Mouse (Mus musculus) heart, postnatal 25 days (tissue): ENCODE measurements at regions not wholly inside any gene's neighbourhood (a gene's known extent, or its start where the extent isn't known, plus 50 kb on each side); places are given as distances from the start of the nearest gene placed in this dataset.

Experiments
- DNase-seq: peaks from one replicate; pipeline ENCODE4 v3.0.0; 2022; ENCODE audit warnings: low spot score
- intact Hi-C: fragments of 180-260 bp; cut with DNase I; formaldehyde crosslinking; loops from one replicate; pipeline ENCODE4 v1.15.1; 2025

DNA sequence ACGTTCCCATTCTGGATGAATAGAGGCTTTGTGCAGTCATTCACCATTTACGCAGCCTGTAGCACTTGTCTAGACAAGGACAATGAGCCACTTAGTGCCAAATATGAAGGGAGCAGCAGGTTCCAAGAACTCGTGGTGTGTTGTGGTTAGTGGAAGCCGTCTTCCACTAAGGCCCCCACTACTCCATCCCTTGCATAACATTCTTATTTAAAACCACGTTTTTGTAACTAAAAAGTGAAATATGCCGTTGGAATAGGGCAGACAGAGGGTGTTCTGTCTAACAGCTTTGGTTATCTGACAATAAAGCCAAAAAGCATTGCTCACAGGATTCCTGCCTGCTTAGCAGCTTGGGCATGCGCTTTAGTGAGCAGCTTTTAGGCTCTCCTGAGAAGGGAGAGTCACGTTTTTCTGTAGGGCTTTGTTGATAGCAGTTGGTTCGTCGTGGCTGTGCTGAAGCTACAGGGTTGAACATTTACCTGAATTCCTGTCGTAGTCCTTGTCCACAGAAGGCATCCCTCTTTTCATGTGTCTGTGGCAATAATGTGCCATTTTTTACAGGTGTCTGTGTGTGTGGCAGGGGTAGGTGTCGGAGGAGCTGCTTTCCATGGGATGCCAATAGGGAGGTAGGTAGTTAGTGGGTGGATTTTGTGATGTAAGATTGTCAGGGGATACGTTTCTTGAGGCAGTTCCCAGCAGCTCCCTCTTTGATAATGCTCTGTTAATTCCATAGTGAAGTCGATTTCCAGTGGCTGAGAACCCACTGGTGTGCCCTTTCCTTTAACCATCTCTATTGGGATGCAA is 221.9 kb downstream of the 1700064H15Rik start:
- no peak for DNase-seq
- intact Hi-C loops = no loop called here

DNA sequence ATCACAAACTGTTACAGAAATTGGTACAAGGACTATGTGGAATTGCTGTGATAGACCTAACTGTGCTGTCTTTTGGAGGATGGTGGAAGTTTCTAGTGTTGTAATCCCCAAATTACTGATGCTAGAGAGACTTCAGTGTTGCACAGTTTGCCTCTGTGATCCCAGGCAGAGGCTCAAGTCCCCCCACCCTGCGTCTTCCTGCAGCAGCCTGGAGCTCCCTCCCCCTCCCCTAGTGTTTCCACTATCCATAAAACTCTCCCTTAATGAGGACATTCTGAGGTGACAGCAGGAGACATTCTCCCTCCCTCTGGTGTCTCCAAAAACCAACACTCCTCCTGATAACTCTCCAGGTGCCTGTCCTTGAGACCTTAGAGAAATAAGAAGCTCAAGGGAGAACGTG is 242.8 kb downstream of the 1700064H15Rik start:
- intact Hi-C loops = no loop called here
- no peak for DNase-seq

DNA sequence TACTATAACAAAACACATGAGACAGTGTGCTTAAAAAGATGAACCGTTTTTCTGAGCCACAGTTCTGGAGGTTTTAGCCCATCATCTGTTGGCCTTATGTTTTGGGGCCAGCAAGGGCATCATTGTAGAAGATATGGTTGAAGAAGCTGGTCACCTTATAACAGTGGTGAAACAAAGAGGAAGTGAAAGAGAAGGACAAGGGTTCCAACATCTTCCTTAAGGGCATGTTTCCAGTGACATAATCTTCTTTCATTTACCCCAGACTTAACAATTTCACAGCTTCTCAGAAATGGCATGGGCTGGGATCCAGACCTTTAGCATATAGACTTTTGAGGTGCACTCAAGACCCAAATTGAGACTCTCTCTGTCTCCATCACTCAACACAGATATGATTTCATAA is 259.5 kb downstream of the 1700064H15Rik start:
- no peak for DNase-seq

DNA sequence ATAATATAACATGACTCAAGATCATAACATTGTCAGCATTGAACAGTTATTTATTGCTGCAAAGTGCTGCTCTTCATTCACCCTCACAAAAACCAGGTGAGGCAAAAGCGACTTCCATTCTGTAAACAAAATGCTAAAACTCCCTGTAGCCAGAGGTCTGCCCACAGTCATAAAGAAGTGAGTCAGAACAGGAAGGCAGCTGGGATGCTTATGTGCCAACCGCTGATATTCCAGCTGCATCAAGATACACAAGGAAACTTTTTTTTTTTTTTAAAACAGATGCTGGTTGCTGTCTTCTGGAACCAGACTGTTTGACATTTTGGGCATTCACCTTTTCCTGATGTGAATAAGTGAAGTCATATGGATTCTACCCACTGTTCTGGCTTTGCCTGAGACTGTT is 260.7 kb downstream of the 1700064H15Rik start:
- intact Hi-C loops = no loop called here
- no peak for DNase-seq

More for the DNA sequence above, 259.5 kb downstream of the 1700064H15Rik start:
- intact Hi-C loops = no loop called here
